Mouse (Mus musculus) embryonic facial prominence, embryonic 13.5 days (tissue): ENCODE results near the gene Meis1. TPM values are rescaled to one million over a fixed set of nuclear protein-coding genes. Genes with fewer than 3 reads are reported as not detected.

Experiments used
- ATAC-seq: fragments of 200-750 bp; cut with Nextera tagmentation; 2 replicates; pipeline ENCODE4 v1.8.0; 2017; ENCODE audit warnings: low read depth; ENCODE audit not compliant: insufficient number of reproducible peaks, insufficient read depth, low FRiP score, low TSS enrichment
- H3K27ac ChIP-seq: fragments of 300-500 bp; sonication (generic); 2 replicates; pipeline ENCODE4 v1.5.1; 2015; ENCODE audit warnings: moderate library complexity, mild to moderate bottlenecking, inconsistent platforms
- H3K27me3 ChIP-seq: fragments of 300-500 bp; sonication (generic); 2 replicates; pipeline ENCODE4 v1.6.1; 2015; ENCODE audit warnings: mild to moderate bottlenecking, inconsistent platforms
- H3K36me3 ChIP-seq: fragments of 300-500 bp; sonication (generic); 2 replicates; pipeline ENCODE4 v1.6.1; 2015; ENCODE audit warnings: mild to moderate bottlenecking, inconsistent platforms
- H3K4me1 ChIP-seq: fragments of 300-500 bp; sonication (generic); 2 replicates; pipeline ENCODE4 v1.6.1; 2015; ENCODE audit warnings: inconsistent platforms
- H3K4me2 ChIP-seq: fragments of 300-500 bp; sonication (generic); 2 replicates; pipeline ENCODE4 v1.6.1; 2015; ENCODE audit warnings: moderate library complexity, mild to moderate bottlenecking, inconsistent platforms
- H3K4me3 ChIP-seq: fragments of 300-500 bp; sonication (generic); 2 replicates; pipeline ENCODE4 v1.5.1; 2015; ENCODE audit warnings: mild to moderate bottlenecking, inconsistent platforms
- H3K9ac ChIP-seq: fragments of 300-500 bp; sonication (generic); 2 replicates; pipeline ENCODE4 v1.6.1; 2015; ENCODE audit warnings: mild to moderate bottlenecking, inconsistent platforms
- H3K9me3 ChIP-seq: fragments of 300-500 bp; sonication (generic); 2 replicates; pipeline ENCODE4 v1.6.1; 2016; ENCODE audit warnings: inconsistent platforms
- WGBS: fragments of 180-500 bp; shearing (Covaris S2); methylation state at CpG from one replicate; pipeline ENCODE4 v1.1.7; 2015; ENCODE audit warnings: mixed read lengths; 5-methylcytosine and 5-hydroxymethylcytosine counted together
- polyA plus RNA-seq: library from polyadenylated mRNA; unstranded; fragments of >200 nt; fragmentation: Nextera tagmentation; extraction: Ambion mirVana; gene quantifications from 2 replicates; pipeline ENCODE4 v1.2.1, GENCODE M21; 2015

Gene Meis1
- polyA plus RNA-seq, 1 experiment from 2014 or later = 47.4 TPM

DNA sequence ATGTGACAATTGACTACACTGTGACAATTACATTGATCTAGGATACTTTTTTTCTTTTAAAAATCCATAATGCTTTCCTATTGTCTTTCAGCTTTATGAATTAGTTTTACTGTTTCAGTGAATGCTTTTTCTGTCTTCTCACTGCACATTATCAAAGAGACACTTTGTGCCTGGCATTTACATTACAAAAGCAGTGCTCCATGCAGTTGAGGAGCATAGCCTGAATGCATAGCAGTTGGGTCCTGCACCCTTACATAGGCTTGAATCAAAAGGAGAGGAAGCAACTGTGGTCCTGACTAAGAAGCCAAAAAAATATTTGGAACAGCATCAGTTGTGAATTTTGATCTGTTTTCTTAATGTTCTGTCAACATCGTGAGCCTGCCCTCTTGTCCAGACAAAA is 105.5 kb downstream of the Meis1 start:
- H3K4me2 ChIP-seq = no peak overlapping the region
- H3K9me3 ChIP-seq = no peaks in the 10 kb centered on the region
- 0 out of 2 replicates have a peak, but pooled peaks cover 5% of the 10 kb centered on the region for H3K27me3 ChIP-seq
- no peaks in the 10 kb centered on the region for H3K36me3 ChIP-seq
- no peak overlapping the region for H3K9ac ChIP-seq
- no peak overlapping the region for H3K4me3 ChIP-seq
- H3K27ac ChIP-seq = no peak overlapping the region
- ATAC-seq = no peak
- 79% methylated on average over 1 of the region's 1 CpGs for WGBS
- peaks cover 9% of the 10 kb centered on the region; the same call in 1 of the 2 replicates for H3K4me1 ChIP-seq

DNA sequence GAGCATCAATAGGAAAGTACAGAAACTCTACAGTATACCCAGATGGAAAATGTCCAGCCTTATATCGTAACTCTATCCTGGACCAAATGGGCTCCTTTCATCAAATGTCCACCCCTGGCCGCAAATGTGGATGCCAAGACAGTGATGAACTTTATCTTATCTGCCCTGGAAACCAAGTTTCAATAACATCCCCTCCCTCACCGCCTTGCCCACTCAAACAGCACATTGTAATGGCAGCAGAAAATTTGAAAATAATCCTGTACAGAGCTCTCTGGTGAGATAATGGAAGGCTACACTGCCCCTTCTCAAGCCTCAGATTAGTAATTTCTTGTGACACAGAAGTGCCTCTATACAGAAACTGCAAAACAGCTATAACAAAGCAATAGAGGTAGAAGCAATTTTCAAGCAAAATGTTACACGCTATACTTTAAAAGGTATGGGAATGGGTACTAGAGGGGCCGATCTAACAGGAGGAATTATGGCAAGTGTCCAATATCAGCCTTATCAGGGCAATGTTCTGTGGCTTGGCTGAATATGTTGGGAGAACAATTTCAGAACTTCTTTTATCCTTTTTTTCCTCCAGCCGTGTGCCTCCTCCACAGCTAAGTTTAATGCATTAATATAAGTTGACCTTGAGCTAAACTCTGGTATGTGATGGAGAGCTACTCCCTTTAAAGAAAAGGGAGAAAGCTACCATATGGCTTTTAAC is 106.3 kb downstream of the Meis1 start:
- Histone ChIP-seq H3K4me2 (no peak overlapping the region), H3K36me3 (no peaks in the 10 kb centered on the region), H3K9me3 (no peaks in the 10 kb centered on the region), H3K9ac (no peak overlapping the region), H3K4me3 (no peak overlapping the region), H3K27ac (no peak overlapping the region), H3K4me1 (peaks cover 9% of the 10 kb centered on the region; the same call in 1 of the 2 replicates), H3K27me3 (0 out of 2 replicates have a peak, but pooled peaks cover 5% of the 10 kb centered on the region)
- WGBS = 69% methylated on average over 6 of the region's 6 CpGs
- ATAC-seq = no peak

DNA sequence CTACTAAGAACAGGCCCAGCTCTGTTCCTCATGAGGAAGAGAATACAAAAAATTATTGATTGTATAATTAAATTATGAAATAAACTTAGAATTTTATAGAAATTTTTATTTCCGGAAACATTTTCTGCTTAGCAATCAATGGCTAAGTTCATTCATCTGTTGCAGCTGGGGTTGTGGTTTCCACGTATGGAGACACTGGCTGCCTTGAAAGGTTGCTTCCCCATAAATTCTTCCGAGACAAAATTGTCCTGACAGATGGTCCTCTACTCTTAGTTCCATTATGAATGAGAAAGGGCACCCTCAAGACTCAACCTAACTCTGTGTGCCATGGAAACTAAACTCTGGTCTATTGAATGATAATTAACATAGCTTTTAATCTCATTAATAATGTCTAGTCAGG is 111.9 kb downstream of the Meis1 start:
- H3K36me3 ChIP-seq = no peaks in the 10 kb centered on the region
- no peak overlapping the region for H3K27ac ChIP-seq
- no peak overlapping the region for H3K9ac ChIP-seq
- H3K4me3 ChIP-seq = no peak overlapping the region
- 70% methylated on average over 3 of the region's 3 CpGs for WGBS
- H3K4me1 ChIP-seq = no peaks in the 10 kb centered on the region
- no peaks in the 10 kb centered on the region for H3K27me3 ChIP-seq
- H3K9me3 ChIP-seq = no peaks in the 10 kb centered on the region
- no peak overlapping the region for H3K4me2 ChIP-seq
- ATAC-seq = no peak

DNA sequence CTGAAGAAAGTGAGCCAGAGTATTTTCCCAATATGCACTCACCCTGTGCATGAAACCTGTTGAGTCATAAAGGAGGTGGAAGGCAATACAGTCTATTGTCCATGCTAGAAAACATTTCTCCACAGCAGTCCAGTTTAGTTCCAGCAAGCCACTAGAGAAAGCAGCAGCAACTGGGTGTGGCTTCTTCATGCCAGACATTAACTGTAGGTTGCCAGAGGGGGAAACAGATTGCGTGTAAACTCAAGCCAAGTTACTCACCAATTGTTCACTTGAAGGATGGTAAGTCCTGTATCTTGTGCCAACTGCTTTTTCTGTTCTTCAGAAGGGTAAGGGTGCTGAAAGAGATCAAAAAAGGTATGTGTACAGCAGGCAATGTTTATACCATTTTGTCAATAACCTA is 113.4 kb downstream of the Meis1 start:
- no peak overlapping the region for H3K4me3 ChIP-seq
- no peak overlapping the region for H3K9ac ChIP-seq
- 76% methylated on average over 1 of the region's 1 CpGs for whole genome bisulfite sequencing
- no peak overlapping the region for H3K27ac ChIP-seq
- H3K36me3 ChIP-seq = no peaks in the 10 kb centered on the region
- H3K27me3 ChIP-seq = no peaks in the 10 kb centered on the region
- no peak for ATAC-seq
- no peak overlapping the region for H3K4me2 ChIP-seq
- H3K9me3 ChIP-seq = no peaks in the 10 kb centered on the region
- no peaks in the 10 kb centered on the region for H3K4me1 ChIP-seq

DNA sequence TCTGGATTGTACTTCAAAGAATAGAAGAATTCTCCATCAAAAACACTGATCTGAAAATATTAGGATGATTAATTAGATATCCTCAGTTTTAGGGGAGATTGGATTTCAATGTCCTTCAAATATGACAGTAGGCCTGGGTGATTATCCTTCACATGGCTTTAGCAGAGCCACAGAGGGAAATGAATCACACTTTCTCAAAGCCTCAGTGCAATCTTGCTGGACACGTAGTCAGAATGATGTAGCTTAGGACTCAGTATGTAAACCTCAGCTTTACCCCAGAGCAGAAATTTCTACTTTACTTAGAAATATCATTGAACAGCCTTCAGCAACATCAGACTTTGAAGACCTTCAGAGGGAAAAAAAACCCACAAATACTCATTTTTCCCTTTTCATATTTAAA is 113.9 kb downstream of the Meis1 start:
- H3K4me3 ChIP-seq = no peak overlapping the region
- WGBS = 82% methylated on average over 1 of the region's 1 CpGs
- ATAC-seq = no peak

DNA sequence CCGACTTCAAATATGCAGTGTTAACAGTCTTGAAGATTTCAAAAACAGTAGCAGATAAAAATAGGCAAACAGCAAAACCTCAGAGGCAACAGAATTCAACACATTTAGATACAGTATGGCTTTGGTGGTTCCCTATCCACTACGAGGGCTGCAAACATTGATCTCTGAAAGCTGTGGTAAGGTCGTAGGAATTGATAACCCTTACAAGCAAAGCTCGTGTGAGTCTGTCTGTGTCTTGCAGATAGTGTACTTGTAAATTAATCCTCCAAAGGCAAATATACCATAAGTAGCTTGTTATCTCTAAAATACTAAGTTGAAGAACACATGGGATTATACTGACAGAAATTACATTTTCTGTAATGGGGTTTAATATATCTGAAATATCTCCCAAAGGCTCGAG is 114.5 kb downstream of the Meis1 start:
- WGBS = 88% methylated on average over 5 of the region's 5 CpGs
- no peaks in the 10 kb centered on the region for H3K9me3 ChIP-seq
- H3K27me3 ChIP-seq = no peaks in the 10 kb centered on the region
- ATAC-seq = no peak
- no peak overlapping the region for H3K4me3 ChIP-seq
- no peaks in the 10 kb centered on the region for H3K36me3 ChIP-seq
- no peak overlapping the region for H3K27ac ChIP-seq
- no peak overlapping the region for H3K4me2 ChIP-seq
- no peak overlapping the region for H3K9ac ChIP-seq
- peaks cover 3% of the 10 kb centered on the region for H3K4me1 ChIP-seq

More for the DNA sequence above, 113.9 kb downstream of the Meis1 start:
- H3K27me3 ChIP-seq = no peaks in the 10 kb centered on the region
- H3K36me3 ChIP-seq = no peaks in the 10 kb centered on the region
- no peaks in the 10 kb centered on the region for H3K9me3 ChIP-seq
- no peak overlapping the region for H3K27ac ChIP-seq
- no peaks in the 10 kb centered on the region for H3K4me1 ChIP-seq
- no peak overlapping the region for H3K9ac ChIP-seq
- no peak overlapping the region for H3K4me2 ChIP-seq

DNA sequence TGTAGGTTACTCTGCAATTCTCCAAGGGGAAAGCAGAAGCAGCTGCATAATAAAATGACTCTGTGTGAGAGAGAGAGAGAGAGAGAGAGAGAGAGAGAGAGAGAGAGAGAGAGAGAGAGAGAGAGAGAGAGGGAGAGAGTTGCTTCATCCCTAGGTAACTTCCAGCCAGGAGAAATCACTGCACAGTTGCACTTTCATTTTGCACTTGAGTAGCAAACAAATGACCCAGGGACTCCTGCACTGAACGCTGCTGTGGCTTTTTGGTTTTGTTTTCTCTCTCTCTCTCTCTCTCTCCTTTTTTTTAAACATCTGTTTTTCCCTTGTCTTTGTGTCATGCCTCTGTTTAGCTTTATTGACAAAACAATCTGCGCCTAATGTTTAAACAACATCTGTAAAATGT is 118.3 kb downstream of the Meis1 start:
- Histone ChIP-seq H3K27me3 (no peaks in the 10 kb centered on the region), H3K4me2 (no peak overlapping the region), H3K4me3 (no peak overlapping the region), H3K9me3 (no peaks in the 10 kb centered on the region), H3K27ac (no peak overlapping the region), H3K4me1 (peaks cover 20% of the 10 kb centered on the region), H3K9ac (no peak overlapping the region), H3K36me3 (no peaks in the 10 kb centered on the region)
- WGBS = 37% methylated on average over 2 of the region's 2 CpGs
- no peak for ATAC-seq

DNA sequence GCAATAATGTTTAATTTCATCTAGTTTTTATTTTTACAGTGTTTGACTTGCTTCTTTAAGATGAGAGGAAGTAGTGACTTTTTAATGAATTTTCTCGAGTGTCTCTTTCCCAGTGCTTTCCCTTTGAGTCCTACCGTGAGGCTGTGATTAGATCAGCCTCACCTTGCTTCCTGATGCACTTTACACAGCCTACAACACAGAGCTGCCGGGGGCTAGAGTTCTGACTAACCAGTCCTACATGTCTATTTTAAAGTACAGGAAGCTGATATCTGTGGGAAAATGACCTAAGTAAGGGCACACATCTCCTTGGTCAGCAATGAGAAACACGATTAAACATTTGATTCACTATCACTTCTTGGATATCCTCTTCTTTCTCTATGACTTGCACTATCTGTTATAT is 119.9 kb downstream of the Meis1 start:
- no peak overlapping the region for H3K4me3 ChIP-seq
- H3K4me1 ChIP-seq = peaks cover 20% of the 10 kb centered on the region
- H3K27me3 ChIP-seq = no peaks in the 10 kb centered on the region
- no peaks in the 10 kb centered on the region for H3K9me3 ChIP-seq
- H3K4me2 ChIP-seq = no peak overlapping the region
- H3K9ac ChIP-seq = no peak overlapping the region
- H3K27ac ChIP-seq = no peak overlapping the region
- WGBS = 45% methylated on average over 4 of the region's 4 CpGs
- no peaks in the 10 kb centered on the region for H3K36me3 ChIP-seq
- ATAC-seq = no peak

DNA sequence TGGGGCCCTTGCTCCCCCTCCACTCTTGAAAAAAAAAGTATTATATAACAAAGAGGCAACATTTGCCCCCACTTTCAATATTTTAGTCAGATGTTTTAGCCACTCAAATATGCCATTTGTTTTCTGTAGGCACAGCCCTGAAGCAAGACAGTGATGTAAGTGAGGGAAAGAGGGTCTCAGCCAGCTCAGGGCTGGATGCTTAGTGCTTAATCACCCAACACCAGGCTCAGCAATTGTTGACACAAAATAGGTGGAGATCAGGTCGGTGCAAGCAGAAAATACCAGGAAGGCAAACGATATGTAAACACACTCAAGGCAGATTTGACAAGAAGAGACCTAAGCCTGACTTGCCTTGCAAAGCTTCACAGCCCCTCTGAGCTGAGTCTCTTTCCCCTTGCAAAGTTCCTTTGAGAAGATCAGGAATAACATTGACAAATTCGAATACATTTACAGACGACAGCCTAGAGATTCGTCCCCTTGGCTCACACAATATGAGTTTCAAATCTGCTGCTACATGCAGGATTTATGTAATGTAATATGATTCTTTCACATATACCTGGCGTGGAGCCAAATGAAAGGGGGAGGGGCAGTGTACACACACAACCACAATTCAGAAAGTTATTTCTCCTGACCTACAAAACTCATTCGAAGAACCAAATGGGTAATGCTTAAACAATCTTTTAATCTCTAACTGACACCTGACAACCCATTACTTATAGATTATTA is 120.7 kb downstream of the Meis1 start:
- Histone ChIP-seq H3K36me3 (no peaks in the 10 kb centered on the region), H3K27ac (peak overlapping the region; percentile 28; the same call in 1 of the 2 replicates), H3K4me3 (no peak overlapping the region), H3K4me1 (peaks cover 20% of the 10 kb centered on the region), H3K27me3 (no peaks in the 10 kb centered on the region), H3K9me3 (no peaks in the 10 kb centered on the region), H3K9ac (no peak overlapping the region), H3K4me2 (peak overlapping the region; percentile 5; the same call in 1 of the 2 replicates)
- no peak for ATAC-seq
- 25% methylated on average over 7 of the region's 7 CpGs for WGBS

DNA sequence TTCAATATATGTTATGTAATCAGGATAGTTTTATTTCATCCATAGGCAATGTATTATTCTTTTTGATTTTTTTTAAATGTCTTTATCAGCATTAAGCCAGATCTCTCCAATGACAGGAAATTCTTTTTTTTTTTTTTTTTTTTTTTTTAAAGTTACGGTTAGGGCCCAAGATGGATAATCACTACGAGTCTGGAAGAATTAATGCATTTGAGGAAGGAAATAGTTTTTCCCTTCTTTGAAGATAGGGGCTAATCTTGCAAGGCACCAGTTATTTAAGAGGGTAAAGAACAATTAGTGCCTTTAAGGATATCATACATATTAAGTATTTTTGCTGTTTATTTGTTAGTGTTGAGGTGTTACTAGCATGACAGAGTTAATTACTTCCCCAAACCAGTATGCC is 121.5 kb downstream of the Meis1 start:
- Histone ChIP-seq H3K27me3 (no peaks in the 10 kb centered on the region), H3K9me3 (no peaks in the 10 kb centered on the region), H3K4me1 (peaks cover 20% of the 10 kb centered on the region), H3K4me2 (no peak overlapping the region), H3K9ac (no peak overlapping the region), H3K4me3 (no peak overlapping the region), H3K36me3 (no peaks in the 10 kb centered on the region), H3K27ac (no peak overlapping the region)
- no peak for ATAC-seq
- 63% methylated on average over 2 of the region's 2 CpGs for WGBS

DNA sequence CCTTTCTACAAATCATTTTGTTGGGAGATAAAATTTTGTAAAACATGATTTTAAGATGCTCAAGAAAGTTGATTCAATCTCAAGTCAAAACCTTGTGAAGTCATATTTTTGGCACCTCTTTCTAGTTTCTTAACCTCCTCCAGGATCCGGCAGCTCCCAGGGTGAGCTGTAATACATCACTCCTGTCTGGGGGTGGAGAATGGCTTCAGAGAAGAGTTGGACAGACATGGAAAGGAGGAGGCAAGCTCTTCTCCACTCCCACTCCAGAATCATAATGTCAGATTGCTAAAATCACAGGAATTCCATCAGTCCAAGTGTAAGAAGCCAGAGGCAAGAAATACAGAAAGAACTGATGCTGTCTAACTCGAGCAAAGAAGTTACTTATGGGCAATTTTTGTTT is 126.3 kb downstream of the Meis1 start:
- WGBS = 70% methylated on average over 2 of the region's 2 CpGs

DNA sequence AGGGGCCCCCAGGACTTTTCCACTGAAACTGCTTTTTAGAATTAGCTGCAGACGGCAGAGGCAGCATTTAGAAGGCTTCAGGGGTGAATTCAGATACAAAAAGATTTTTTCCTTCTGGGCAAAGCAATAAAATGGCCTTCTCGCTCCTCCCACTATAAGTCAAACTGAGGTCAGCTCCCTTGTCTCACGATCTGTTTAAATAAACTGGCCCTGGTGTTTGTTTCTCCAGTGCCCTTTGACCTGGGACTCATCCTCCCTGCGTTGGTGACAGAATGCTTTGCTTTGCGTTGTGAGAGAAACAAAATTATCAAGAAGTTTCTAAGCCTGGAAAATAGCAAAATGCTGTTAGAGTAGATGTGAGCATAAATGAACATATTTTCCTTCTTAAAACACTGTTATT is 129.6 kb downstream of the Meis1 start:
- Histone ChIP-seq H3K36me3 (no peaks in the 10 kb centered on the region), H3K9ac (no peak overlapping the region), H3K4me2 (no peak overlapping the region), H3K4me3 (no peak overlapping the region), H3K27me3 (peaks cover 5% of the 10 kb centered on the region; the same call in 1 of the 2 replicates), H3K9me3 (no peaks in the 10 kb centered on the region), H3K27ac (no peak overlapping the region), H3K4me1 (no peaks in the 10 kb centered on the region; the same call in 1 of the 2 replicates)
- 21% methylated on average over 5 of the region's 5 CpGs for WGBS
- no peak for ATAC-seq

More for the DNA sequence above, 126.3 kb downstream of the Meis1 start:
- Histone ChIP-seq H3K36me3 (no peaks in the 10 kb centered on the region), H3K4me3 (no peak overlapping the region), H3K9ac (no peak overlapping the region), H3K27ac (no peak overlapping the region), H3K4me1 (peaks cover 3% of the 10 kb centered on the region; the same call in 1 of the 2 replicates), H3K9me3 (no peaks in the 10 kb centered on the region), H3K4me2 (no peak overlapping the region), H3K27me3 (no peaks in the 10 kb centered on the region)
- ATAC-seq = no peak
